Mouse (Mus musculus): ENCODE measurements around the gene Olfr135. TPM values are rescaled to one million over a fixed set of nuclear protein-coding genes. Genes with fewer than 3 reads are reported as not detected.

Gene Olfr135
- not detected for polyA plus RNA-seq (2014; fragmentation: Illumina TruSeq; extraction: RNeasy Lipid Tissue Mini Kit (QIAGEN cat#74804); ENCODE audit: low read depth, low replicate concordance)

GRCm38 (mm10) chr17:38204035-38204434 lies at the start of gene Olfr135:
TSS of gene Olfr135 (plus strand) at chr17:38204335.

GRCm38 (mm10) chr17:38171088-38171487 lies 33.0 kb upstream of the Olfr135 start, which contains the start of gene Olfr134:
TSS of gene Olfr134 (plus strand) at chr17:38171388.

Other genes starting within 250 kb of the Olfr135 start
- not detected for gene Olfr129, start 144.3 kb upstream of the Olfr135 start, polyA plus RNA-seq (2014; fragmentation: Illumina TruSeq; extraction: RNeasy Lipid Tissue Mini Kit (QIAGEN cat#74804); ENCODE audit: low read depth, low replicate concordance)
- not detected for gene Olfr130, start 140.4 kb upstream of the Olfr135 start, polyA plus RNA-seq (2014; fragmentation: Illumina TruSeq; extraction: RNeasy Lipid Tissue Mini Kit (QIAGEN cat#74804); ENCODE audit: low read depth, low replicate concordance)
- not detected for gene Olfr131, start 115.6 kb upstream of the Olfr135 start, polyA plus RNA-seq (2014; fragmentation: Illumina TruSeq; extraction: RNeasy Lipid Tissue Mini Kit (QIAGEN cat#74804); ENCODE audit: low read depth, low replicate concordance)
- not detected for gene Olfr132, start 69.8 kb upstream of the Olfr135 start, polyA plus RNA-seq (2014; fragmentation: Illumina TruSeq; extraction: RNeasy Lipid Tissue Mini Kit (QIAGEN cat#74804); ENCODE audit: low read depth, low replicate concordance)
- gene Olfr133, start 59.1 kb upstream of the Olfr135 start, polyA plus RNA-seq (2014; fragmentation: Illumina TruSeq; extraction: RNeasy Lipid Tissue Mini Kit (QIAGEN cat#74804); ENCODE audit: low read depth, low replicate concordance): not detected
- gene Olfr134, start 32.9 kb upstream of the Olfr135 start, polyA plus RNA-seq (2014; fragmentation: Illumina TruSeq; extraction: RNeasy Lipid Tissue Mini Kit (QIAGEN cat#74804); ENCODE audit: low read depth, low replicate concordance): not detected
- gene Olfr138, start 56.7 kb downstream of the Olfr135 start, polyA plus RNA-seq (2014; fragmentation: Illumina TruSeq; extraction: RNeasy Lipid Tissue Mini Kit (QIAGEN cat#74804); ENCODE audit: low read depth, low replicate concordance): not detected
- not detected for gene Olfr137, start 103.2 kb downstream of the Olfr135 start, polyA plus RNA-seq (2014; fragmentation: Illumina TruSeq; extraction: RNeasy Lipid Tissue Mini Kit (QIAGEN cat#74804); ENCODE audit: low read depth, low replicate concordance)
- not detected for gene Olfr136, start 125.5 kb downstream of the Olfr135 start, polyA plus RNA-seq (2014; fragmentation: Illumina TruSeq; extraction: RNeasy Lipid Tissue Mini Kit (QIAGEN cat#74804); ENCODE audit: low read depth, low replicate concordance)
- gene Esp36, start 215.8 kb downstream of the Olfr135 start, polyA plus RNA-seq (2014; fragmentation: Illumina TruSeq; extraction: RNeasy Lipid Tissue Mini Kit (QIAGEN cat#74804); ENCODE audit: low read depth, low replicate concordance): not detected